Mouse (Mus musculus) liver, embryonic 11.5 days (tissue): ENCODE data around the gene Rora. TPM values are rescaled to one million over a fixed set of nuclear protein-coding genes. Genes with fewer than 3 reads are reported as not detected.

Experiments used
- ATAC-seq: fragments of 200-750 bp; cut with Nextera tagmentation; replicated peaks from 2 replicates; pipeline ENCODE4 v1.8.0; 2017; ENCODE audit warnings: moderate number of reproducible peaks, mild to moderate bottlenecking, moderate TSS enrichment, moderate library complexity; ENCODE audit not compliant: low FRiP score
- DNase-seq: peaks from one replicate; pipeline ENCODE4 v3.0.0-alpha.2; 2017; ENCODE audit warnings: low spot score
- H3K27ac ChIP-seq: fragments of 300-500 bp; sonication (generic); 2 replicates; pipeline ENCODE4 v1.5.1; 2014; ENCODE audit warnings: mild to moderate bottlenecking, low read depth, low read length, control low read depth
- H3K27me3 ChIP-seq: fragments of 300-500 bp; sonication (generic); replicated peaks from 2 replicates; pipeline ENCODE4 v1.6.1; 2014; ENCODE audit warnings: low read length, mixed read lengths; ENCODE audit not compliant: control insufficient read depth, insufficient read depth
- H3K36me3 ChIP-seq: fragments of 300-500 bp; sonication (generic); 2 replicates; pipeline ENCODE4 v1.6.1; 2014; ENCODE audit warnings: mild to moderate bottlenecking, low read length, moderate library complexity, mixed read lengths; ENCODE audit not compliant: control insufficient read depth, insufficient read depth
- H3K4me1 ChIP-seq: fragments of 300-500 bp; sonication (generic); replicated peaks from 2 replicates; pipeline ENCODE4 v1.6.1; 2014; ENCODE audit warnings: low read length, mixed read lengths; ENCODE audit not compliant: control insufficient read depth, insufficient read depth
- H3K4me2 ChIP-seq: fragments of 300-500 bp; sonication (generic); 2 replicates; pipeline ENCODE4 v1.6.1; 2014; ENCODE audit warnings: mild to moderate bottlenecking, control low read depth, moderate library complexity
- H3K4me3 ChIP-seq: fragments of 300-500 bp; sonication (generic); 2 replicates; pipeline ENCODE4 v1.5.1; 2014; ENCODE audit warnings: low read depth, low read length, control low read depth
- H3K9ac ChIP-seq: fragments of 300-500 bp; sonication (generic); 2 replicates; pipeline ENCODE4 v1.6.1; 2014; ENCODE audit warnings: low read depth, low read length, control low read depth
- H3K9me3 ChIP-seq: fragments of 300-500 bp; sonication (generic); 2 replicates; pipeline ENCODE4 v1.6.1; 2016; ENCODE audit warnings: low read length, inconsistent platforms, mixed read lengths; ENCODE audit not compliant: control insufficient read depth
- WGBS: fragments of 180-500 bp; shearing (Covaris S2); extraction: QIAGEN DNeasy Blood & Tissue Kit; methylation state at CpG from one replicate; pipeline ENCODE4 v1.1.7; 2014; 5-methylcytosine and 5-hydroxymethylcytosine counted together
- polyA plus RNA-seq: library from polyadenylated mRNA; unstranded; fragments of >200 nt; fragmentation: Nextera tagmentation; extraction: Ambion mirVana; gene quantifications from 2 replicates; pipeline ENCODE4 v1.2.1, GENCODE M21; 2014

Gene Rora
- polyA plus RNA-seq, 1 experiment from 2014 or later, result 4.3 TPM

GRCm38 (mm10) chr9:68993881-68994280 is 340.3 kb downstream of the Rora start:
- H3K4me1 ChIP-seq, result no peaks in the 10 kb centered on the region
- H3K27ac ChIP-seq, result no peak overlapping the region
- no peaks in the 10 kb centered on the region for H3K36me3 ChIP-seq
- DNase-seq (no peak), ATAC-seq (no peak)
- no peak overlapping the region for H3K9ac ChIP-seq
- no peaks in the 10 kb centered on the region for H3K9me3 ChIP-seq
- no peak overlapping the region for H3K4me2 ChIP-seq
- WGBS, result 56% methylated on average over 2 of the region's 2 CpGs
- no peak overlapping the region for H3K4me3 ChIP-seq
- no peaks in the 10 kb centered on the region for H3K27me3 ChIP-seq

DNA sequence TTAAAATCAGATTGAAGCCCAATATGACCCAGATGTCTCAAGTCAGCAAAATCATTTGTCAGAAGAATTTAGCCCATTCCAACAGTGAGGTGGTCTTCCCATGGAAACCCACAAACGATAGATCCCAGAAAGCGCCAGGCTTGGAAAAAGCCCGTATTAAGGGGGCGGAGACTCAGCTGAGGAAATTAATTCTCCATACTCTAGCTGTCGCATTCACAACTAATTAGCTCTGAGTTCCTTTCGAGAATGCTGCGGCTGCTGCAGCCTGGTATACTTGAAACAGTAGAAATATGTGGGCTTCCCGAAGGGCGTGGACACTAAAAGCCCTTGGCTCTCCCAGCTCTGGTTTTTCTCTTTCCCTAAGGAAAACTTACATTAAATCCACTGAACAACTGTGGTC is 345.4 kb downstream of the Rora start:
- DNase-seq, result no peak
- 90% methylated on average over 9 of the region's 9 CpGs for WGBS
- Histone ChIP-seq H3K9me3 (no peaks in the 10 kb centered on the region), H3K9ac (no peak overlapping the region), H3K4me1 (no peaks in the 10 kb centered on the region), H3K27ac (no peak overlapping the region), H3K4me2 (no peak overlapping the region), H3K27me3 (no peaks in the 10 kb centered on the region), H3K36me3 (no peaks in the 10 kb centered on the region), H3K4me3 (no peak overlapping the region)
- ATAC-seq, result no peak

DNA sequence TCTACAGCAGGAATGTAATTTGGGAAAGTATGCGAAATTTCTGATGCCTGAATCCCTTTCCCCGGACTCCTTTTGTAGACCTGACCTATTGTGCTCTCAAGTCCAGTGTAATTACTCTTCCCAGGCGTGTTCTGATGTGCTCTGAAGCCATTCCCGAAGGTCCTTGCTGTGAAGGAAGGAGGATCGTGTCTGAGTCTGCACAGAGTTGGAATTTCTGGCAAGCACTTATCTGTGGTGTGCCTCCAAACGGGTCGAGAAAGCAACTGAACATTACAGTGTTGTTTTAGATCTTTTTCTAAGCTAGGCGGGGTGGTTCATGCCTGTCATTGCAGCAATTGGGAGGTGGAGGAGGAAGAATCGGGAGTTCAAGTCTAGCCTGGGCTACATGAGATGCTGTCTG is 350.9 kb downstream of the Rora start:
- Histone ChIP-seq H3K4me2 (no peak overlapping the region), H3K9ac (no peak overlapping the region), H3K27me3 (no peaks in the 10 kb centered on the region), H3K4me3 (no peak overlapping the region), H3K36me3 (no peaks in the 10 kb centered on the region), H3K9me3 (no peaks in the 10 kb centered on the region), H3K4me1 (no peaks in the 10 kb centered on the region), H3K27ac (no peak overlapping the region)
- 73% methylated on average over 9 of the region's 9 CpGs for WGBS
- DNase-seq, result no peak
- ATAC-seq, result no peak

DNA sequence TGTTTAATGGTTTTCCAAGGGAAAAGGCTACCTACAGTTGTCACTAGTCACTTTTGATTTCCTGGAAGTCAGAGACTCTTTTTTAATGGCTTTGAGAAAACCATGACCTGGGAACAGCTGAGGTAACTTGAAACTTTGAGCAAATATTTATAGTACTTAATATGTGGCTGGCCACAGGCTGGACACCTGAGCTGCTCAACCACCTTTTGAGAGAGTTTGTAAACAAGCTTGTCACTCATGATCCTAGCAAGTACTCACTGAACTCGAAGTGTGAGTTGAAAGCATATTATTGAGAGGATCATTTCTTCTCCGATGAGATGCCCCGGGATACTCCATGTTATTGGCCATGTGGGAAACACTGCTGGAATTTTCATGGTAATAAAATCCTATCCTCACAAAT is 353.1 kb downstream of the Rora start:
- Histone ChIP-seq H3K27ac (no peak overlapping the region), H3K4me3 (no peak overlapping the region), H3K4me1 (no peaks in the 10 kb centered on the region), H3K9me3 (no peaks in the 10 kb centered on the region), H3K36me3 (no peaks in the 10 kb centered on the region), H3K9ac (no peak overlapping the region), H3K27me3 (no peaks in the 10 kb centered on the region), H3K4me2 (no peak overlapping the region)
- ATAC-seq (no peak), DNase-seq (no peak)
- WGBS, result 74% methylated on average over 3 of the region's 3 CpGs

DNA sequence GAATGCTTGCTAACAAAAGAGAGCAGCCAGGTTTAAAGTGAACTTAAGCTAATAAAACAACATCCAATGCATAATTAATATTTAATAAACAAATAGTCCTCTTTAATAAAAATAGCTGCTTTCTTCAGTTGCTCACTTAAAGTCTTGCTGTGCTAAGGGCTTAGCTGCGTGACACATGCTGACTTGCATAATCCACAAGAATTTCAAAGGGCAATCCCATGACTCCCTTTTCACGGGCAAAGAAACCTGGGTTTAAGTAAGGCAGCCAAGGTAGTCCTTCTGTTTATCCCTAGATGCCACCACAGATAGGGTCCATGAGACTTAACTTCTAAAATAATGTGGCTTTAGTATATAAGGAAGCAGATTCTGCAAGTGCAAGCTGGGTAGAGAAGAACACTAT is 355.1 kb downstream of the Rora start:
- Histone ChIP-seq H3K27ac (no peak overlapping the region), H3K27me3 (no peaks in the 10 kb centered on the region), H3K4me2 (no peak overlapping the region), H3K9me3 (no peaks in the 10 kb centered on the region), H3K4me1 (no peaks in the 10 kb centered on the region), H3K36me3 (no peaks in the 10 kb centered on the region), H3K4me3 (no peak overlapping the region), H3K9ac (no peak overlapping the region)
- DNase-seq (no peak), ATAC-seq (no peak)
- WGBS, result 75% methylated on average over 2 of the region's 2 CpGs

DNA sequence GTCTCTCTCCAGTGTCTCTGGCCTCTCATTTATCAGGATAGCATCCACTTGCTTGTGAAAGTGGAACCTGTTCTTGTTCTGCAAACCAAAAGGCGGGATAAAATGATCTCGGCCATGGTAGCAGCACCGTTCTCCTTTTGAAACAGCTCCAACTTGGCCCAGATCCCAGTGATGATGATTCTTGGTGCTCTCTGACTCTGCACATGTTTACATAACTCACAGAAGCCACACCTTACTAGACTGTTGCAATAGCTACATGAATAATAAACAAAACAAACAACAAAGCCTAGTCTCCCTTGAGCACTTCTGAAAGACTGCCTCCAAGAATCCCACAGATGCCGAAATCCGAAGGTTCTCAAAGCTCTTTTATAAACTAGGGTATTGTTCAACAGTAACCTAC is 357.3 kb downstream of the Rora start:
- no peaks in the 10 kb centered on the region for H3K36me3 ChIP-seq
- DNase-seq, result no peak
- no peak overlapping the region for H3K4me3 ChIP-seq
- ATAC-seq, result no peak
- no peak overlapping the region for H3K27ac ChIP-seq
- no peaks in the 10 kb centered on the region for H3K9me3 ChIP-seq
- WGBS, result 86% methylated on average over 5 of the region's 5 CpGs
- no peaks in the 10 kb centered on the region for H3K4me1 ChIP-seq
- no peak overlapping the region for H3K9ac ChIP-seq
- no peaks in the 10 kb centered on the region for H3K27me3 ChIP-seq
- no peak overlapping the region for H3K4me2 ChIP-seq

DNA sequence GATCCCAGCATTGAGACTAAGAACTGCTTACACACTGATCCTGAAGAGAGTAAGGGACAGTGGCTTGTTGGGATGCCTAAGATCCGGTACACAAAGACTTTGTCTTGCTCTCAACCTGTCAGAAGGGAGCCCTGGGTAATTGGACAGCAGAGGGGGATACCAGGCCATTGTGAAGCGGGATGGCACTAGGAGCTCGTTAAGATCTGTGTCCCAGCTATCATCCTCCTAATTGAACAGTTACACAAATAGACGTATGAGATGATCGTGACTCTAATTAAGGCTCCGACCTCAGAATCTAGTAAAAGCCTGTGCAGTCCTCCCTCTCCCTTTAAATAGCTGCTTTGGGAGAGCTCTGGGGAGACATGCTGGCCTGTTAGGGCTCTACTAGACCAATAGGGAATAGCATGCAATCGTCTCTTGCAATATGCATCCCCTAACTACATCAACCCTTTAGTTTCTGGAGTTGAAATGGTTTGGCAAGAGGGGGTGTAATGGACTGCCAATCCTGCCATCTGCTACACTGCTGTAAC is 359.7 kb downstream of the Rora start:
- H3K4me1 ChIP-seq, result no peaks in the 10 kb centered on the region
- no peak overlapping the region for H3K4me3 ChIP-seq
- no peaks in the 10 kb centered on the region for H3K9me3 ChIP-seq
- WGBS, result 79% methylated on average over 7 of the region's 7 CpGs
- no peaks in the 10 kb centered on the region for H3K27me3 ChIP-seq
- H3K36me3 ChIP-seq, result no peaks in the 10 kb centered on the region
- no peak for DNase-seq
- no peak overlapping the region for H3K27ac ChIP-seq
- H3K9ac ChIP-seq, result no peak overlapping the region
- ATAC-seq, result no peak
- no peak overlapping the region for H3K4me2 ChIP-seq

DNA sequence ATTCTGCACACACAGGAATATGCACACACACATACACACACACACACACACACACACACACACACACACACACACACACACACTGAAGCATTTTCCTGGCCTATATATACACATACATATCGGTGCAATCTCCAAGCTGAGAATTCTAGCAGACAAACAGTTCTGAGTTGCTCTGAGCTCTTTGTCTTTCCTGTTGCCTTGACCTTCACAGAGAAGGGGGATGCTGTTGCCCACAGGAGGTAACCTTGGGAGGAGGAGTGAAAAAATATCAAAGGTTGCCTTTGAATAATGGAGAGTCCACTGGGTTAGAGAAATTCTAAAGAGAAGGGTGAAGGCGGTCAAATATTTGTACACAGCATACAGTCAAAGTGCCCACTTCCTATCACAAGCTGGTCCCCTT is 360.6 kb downstream of the Rora start:
- no peak overlapping the region for H3K9ac ChIP-seq
- 87% methylated on average over 2 of the region's 2 CpGs for WGBS
- ATAC-seq, result no peak
- no peak overlapping the region for H3K27ac ChIP-seq
- H3K27me3 ChIP-seq, result no peaks in the 10 kb centered on the region
- no peaks in the 10 kb centered on the region for H3K4me1 ChIP-seq
- DNase-seq, result no peak
- H3K9me3 ChIP-seq, result no peaks in the 10 kb centered on the region
- no peak overlapping the region for H3K4me2 ChIP-seq
- no peaks in the 10 kb centered on the region for H3K36me3 ChIP-seq
- H3K4me3 ChIP-seq, result no peak overlapping the region

DNA sequence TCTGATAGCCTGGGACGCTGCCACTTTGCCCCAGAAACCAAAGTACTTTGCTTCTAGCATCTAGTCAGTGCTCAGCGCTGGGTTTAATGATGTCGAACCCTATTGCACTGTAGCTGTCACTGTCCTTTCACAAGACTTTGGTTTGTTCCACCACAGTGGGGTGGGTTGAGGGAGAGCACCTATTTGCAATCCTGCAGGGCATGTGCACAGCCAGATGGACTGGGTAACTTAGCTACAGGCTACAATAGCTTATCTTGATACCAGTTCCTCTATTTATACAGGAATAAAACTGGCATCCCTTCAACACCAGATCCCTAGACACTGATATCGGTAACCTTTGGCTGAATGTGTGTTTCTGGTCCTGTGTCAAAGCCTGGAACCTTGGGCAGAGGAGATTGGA is 366.8 kb downstream of the Rora start:
- H3K9me3 ChIP-seq, result no peaks in the 10 kb centered on the region
- H3K36me3 ChIP-seq, result no peaks in the 10 kb centered on the region
- no peak overlapping the region for H3K9ac ChIP-seq
- H3K27me3 ChIP-seq, result no peaks in the 10 kb centered on the region
- WGBS, result 87% methylated on average over 4 of the region's 4 CpGs
- DNase-seq (no peak), ATAC-seq (no peak)
- no peak overlapping the region for H3K4me2 ChIP-seq
- H3K4me1 ChIP-seq, result no peaks in the 10 kb centered on the region
- H3K4me3 ChIP-seq, result no peak overlapping the region
- no peak overlapping the region for H3K27ac ChIP-seq
